Mouse (Mus musculus) liver, embryonic 15.5 days (tissue): Measurements from ENCODE around the gene St7l. TPM values are rescaled to one million over a fixed set of nuclear protein-coding genes. Genes with fewer than 3 reads are reported as not detected.
A peak's percentile ranks its signal among the peaks of the same experiment; 100 is the strongest.

Experiments used
- ATAC-seq: fragments of 200-750 bp; cut with Nextera tagmentation; 2 replicates; pipeline ENCODE4 v1.8.0; 2017; ENCODE audit warnings: moderate number of reproducible peaks, mild to moderate bottlenecking, moderate library complexity; ENCODE audit not compliant: insufficient read depth
- H3K27ac ChIP-seq: fragments of 300-500 bp; sonication (generic); replicated peaks from 2 replicates; pipeline ENCODE4 v1.5.1; 2015; ENCODE audit warnings: mild to moderate bottlenecking, inconsistent platforms
- H3K27me3 ChIP-seq: fragments of 300-500 bp; sonication (generic); 2 replicates; pipeline ENCODE4 v1.6.1; 2015; ENCODE audit warnings: mild to moderate bottlenecking, inconsistent platforms
- H3K36me3 ChIP-seq: fragments of 300-500 bp; sonication (generic); replicated peaks from 2 replicates; pipeline ENCODE4 v1.6.1; 2015; ENCODE audit warnings: moderate library complexity, mild to moderate bottlenecking, inconsistent platforms
- H3K4me1 ChIP-seq: fragments of 300-500 bp; sonication (generic); replicated peaks from 2 replicates; pipeline ENCODE4 v1.6.1; 2015; ENCODE audit warnings: inconsistent platforms
- H3K4me2 ChIP-seq: fragments of 300-500 bp; sonication (generic); 2 replicates; pipeline ENCODE4 v1.6.1; 2015; ENCODE audit warnings: moderate library complexity, mild to moderate bottlenecking, inconsistent platforms
- H3K4me3 ChIP-seq: fragments of 300-500 bp; sonication (generic); replicated peaks from 2 replicates; pipeline ENCODE4 v1.5.1; 2015; ENCODE audit warnings: mild to moderate bottlenecking, inconsistent platforms
- H3K9ac ChIP-seq: fragments of 300-500 bp; sonication (generic); 2 replicates; pipeline ENCODE4 v1.6.1; 2015; ENCODE audit warnings: moderate library complexity, mild to moderate bottlenecking, inconsistent platforms
- H3K9me3 ChIP-seq: fragments of 300-500 bp; sonication (generic); replicated peaks from 2 replicates; pipeline ENCODE4 v1.6.1; 2016; ENCODE audit warnings: inconsistent platforms
- WGBS: fragments of 180-500 bp; shearing (Covaris S2); methylation state at CpG from one replicate; pipeline ENCODE4 v1.1.7; 2015; ENCODE audit warnings: mixed read lengths; ENCODE audit not compliant: insufficient replicate concordance; 5-methylcytosine and 5-hydroxymethylcytosine counted together
- polyA plus RNA-seq: library from polyadenylated mRNA; unstranded; fragments of >200 nt; fragmentation: Nextera tagmentation; extraction: Ambion mirVana; gene quantifications from 2 replicates; pipeline ENCODE4 v1.2.1, GENCODE M21; 2015

St7l gene
- polyA plus RNA-seq, 1 experiment from 2014 or later, result 11.2 TPM

DNA sequence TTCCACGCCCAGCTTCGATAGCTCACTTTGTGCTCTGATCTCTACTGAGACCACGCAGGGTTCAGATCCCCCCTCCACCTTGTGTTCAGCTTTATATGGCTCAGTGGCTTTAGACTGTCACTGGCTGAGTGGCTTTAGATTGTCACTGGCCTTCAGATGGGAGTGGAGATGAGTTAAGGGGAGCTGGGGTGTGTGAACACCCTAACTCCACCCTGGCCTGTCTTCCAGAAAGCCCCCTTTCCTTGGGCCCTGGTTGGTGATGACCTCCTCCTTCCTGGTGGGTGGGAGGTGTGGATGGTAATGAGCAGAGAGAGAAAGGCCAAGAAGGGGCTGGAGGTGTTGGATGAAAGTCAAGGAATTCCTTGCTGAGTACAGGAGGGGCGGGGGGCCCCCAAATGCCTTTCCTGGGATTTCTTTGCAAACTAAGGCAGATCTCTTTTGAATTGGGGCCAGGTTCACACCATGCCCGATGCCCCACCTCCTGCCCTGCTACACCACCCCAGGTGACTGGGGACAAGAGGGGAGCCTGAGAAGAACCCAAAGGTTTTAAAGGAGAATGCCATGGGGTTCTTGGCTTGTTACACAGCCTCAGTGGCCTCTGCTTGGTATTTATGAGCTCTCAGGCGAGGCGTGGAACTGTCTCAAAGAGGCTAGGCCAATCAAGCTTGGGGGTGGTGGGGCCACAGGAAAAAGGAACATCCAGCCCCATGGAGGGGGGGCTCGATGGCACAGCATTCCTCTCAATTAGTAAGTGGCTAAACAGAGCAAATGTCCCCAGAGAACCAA lies 101.5 kb downstream of the St7l start:
- Histone ChIP-seq H3K4me2 (no peak overlapping the region), H3K9ac (no peak overlapping the region), H3K9me3 (no peaks in the 10 kb centered on the region), H3K27me3 (peaks cover 84% of the 10 kb centered on the region), H3K4me1 (peaks cover 24% of the 10 kb centered on the region), H3K4me3 (no peak overlapping the region), H3K36me3 (no peaks in the 10 kb centered on the region), H3K27ac (no peak overlapping the region)
- ATAC-seq, result no peak
- 58% methylated on average over 8 of the region's 8 CpGs for WGBS

GRCm38 (mm10) chr3:104965991-104966554 lies 102.3 kb downstream of the St7l start:
- Histone ChIP-seq H3K4me3 (no peak overlapping the region), H3K4me2 (no peak overlapping the region), H3K9me3 (no peaks in the 10 kb centered on the region), H3K9ac (no peak overlapping the region), H3K4me1 (peaks cover 24% of the 10 kb centered on the region), H3K27me3 (peaks cover 76% of the 10 kb centered on the region), H3K36me3 (no peaks in the 10 kb centered on the region), H3K27ac (no peak overlapping the region)
- WGBS, result 63% methylated on average over 7 of the region's 7 CpGs
- no peak for ATAC-seq

DNA sequence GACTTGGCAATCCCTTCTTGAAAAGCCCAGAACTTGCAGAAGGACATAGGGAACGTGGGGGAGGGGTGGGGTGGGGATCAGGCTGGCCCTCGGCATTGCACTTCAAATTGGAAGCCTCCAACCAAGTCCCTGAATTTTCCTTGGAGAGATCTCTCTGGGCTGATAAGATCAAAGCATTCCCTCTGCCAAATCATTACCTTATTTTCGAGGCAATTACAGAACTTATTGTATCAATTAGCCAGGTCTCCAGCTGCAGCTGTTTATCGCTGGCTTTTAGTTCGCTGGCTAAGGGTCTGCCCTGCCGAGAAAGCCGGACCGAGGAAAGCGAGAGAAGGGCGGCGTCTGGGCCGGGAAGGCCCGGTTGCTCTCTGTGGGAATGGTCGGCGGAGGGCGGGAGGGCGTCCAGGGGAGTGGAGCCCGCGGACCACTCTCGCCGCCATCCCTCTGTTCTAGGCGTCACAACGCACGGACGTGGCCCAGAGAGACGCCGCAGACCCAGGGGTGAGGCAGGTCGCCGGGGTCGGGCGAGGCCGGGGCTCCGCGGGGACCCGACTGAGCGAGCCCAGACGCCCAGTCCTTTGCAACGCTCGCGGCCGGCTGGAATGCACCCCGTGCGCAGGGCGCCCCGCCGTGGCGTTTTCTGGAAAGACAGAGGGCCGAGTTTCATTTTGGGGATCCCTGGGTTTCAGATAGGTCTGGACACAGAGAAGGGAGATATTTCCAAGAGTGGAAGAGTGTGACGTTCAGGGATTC lies 103.9 kb downstream of the St7l start:
- H3K27ac ChIP-seq, result no peak overlapping the region
- WGBS, result 2% methylated on average over 49 of the region's 49 CpGs
- ATAC-seq, result peak; percentile 47; the same call in 1 of the 2 replicates
- H3K4me3 ChIP-seq, result peak overlapping the region; percentile 56
- 0 out of 2 replicates have a peak, but pooled peaks cover 8% of the 10 kb centered on the region for H3K4me1 ChIP-seq
- peak overlapping the region; percentile 76 for H3K4me2 ChIP-seq
- H3K9me3 ChIP-seq, result no peaks in the 10 kb centered on the region
- H3K9ac ChIP-seq, result no peak overlapping the region
- H3K27me3 ChIP-seq, result peaks cover 60% of the 10 kb centered on the region
- H3K36me3 ChIP-seq, result no peaks in the 10 kb centered on the region

Other genes with a start within 250 kb of the St7l start
- 86.3 and 95.2 TPM in 2 replicates for gene Slc16a1, start 225.3 kb upstream of the St7l start, polyA plus RNA-seq
- 0.24 and 0.64 TPM in 2 replicates for gene Ppm1j, start 82.9 kb upstream of the St7l start, polyA plus RNA-seq
- not detected in 2 replicates for gene Fam19a3, start 82.2 kb upstream of the St7l start, polyA plus RNA-seq
- 20.5 and 21.5 TPM in 2 replicates for gene Rhoc, start 75.6 kb upstream of the St7l start, polyA plus RNA-seq
- 27.6 and 29.0 TPM in 2 replicates for gene Mov10, start 45.4 kb upstream of the St7l start, polyA plus RNA-seq
- gene Capza1, start 500 bp downstream of the St7l start, polyA plus RNA-seq, result 79.3 and 80.7 TPM in 2 replicates
- 0.05 and 0.20 TPM in 2 replicates for gene Wnt2b, start 97.9 kb downstream of the St7l start, polyA plus RNA-seq
- gene Cttnbp2nl, start 189.1 kb downstream of the St7l start, polyA plus RNA-seq, result 2.1 and 2.2 TPM in 2 replicates
- gene 4930564D02Rik, start 202.8 kb downstream of the St7l start, polyA plus RNA-seq, result not detected in 2 replicates